Mouse (Mus musculus) ovary, adult 18-20 months (tissue): ENCODE measurements at regions not wholly inside any gene's neighbourhood (a gene's known extent, or its start where the extent isn't known, plus 50 kb on each side); places are given as distances from the start of the nearest gene placed in this dataset.

Experiments used
- DNase-seq: peaks from one replicate; pipeline ENCODE4 v3.0.0; 2022; ENCODE audit warnings: low spot score, mixed read lengths

DNA sequence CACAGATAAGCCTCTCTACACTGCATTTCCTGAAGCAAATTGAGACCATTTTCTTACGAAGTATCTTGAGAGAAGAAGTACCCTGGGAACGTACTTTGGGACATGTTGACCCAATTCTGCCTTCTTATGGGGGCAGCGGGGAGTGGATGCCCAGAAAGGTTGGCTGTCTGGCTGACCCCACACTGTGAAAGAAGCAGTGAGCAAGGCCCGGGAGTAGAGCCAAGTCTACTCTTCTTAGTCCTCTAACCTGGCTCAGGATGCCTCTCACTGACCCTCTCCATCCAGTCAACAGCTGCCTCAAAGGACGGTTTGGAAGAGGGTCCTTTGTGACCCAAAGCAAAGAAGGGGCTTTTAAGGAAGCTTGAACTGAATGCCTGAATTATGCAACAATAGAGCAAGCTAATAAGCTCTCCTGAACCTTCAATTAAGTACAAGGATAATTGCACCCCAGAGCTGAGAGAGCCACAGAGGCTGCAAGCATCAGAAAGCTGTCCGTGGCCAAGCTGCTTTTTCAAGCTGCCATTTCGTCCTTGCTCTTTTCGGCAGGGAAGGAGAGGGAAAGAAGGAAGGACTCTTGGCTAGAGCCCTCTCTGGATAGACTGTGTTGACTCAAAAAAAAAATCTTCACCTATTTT, 70.3 kb downstream of the Pctp start:
- DNase-seq = no peak

DNA sequence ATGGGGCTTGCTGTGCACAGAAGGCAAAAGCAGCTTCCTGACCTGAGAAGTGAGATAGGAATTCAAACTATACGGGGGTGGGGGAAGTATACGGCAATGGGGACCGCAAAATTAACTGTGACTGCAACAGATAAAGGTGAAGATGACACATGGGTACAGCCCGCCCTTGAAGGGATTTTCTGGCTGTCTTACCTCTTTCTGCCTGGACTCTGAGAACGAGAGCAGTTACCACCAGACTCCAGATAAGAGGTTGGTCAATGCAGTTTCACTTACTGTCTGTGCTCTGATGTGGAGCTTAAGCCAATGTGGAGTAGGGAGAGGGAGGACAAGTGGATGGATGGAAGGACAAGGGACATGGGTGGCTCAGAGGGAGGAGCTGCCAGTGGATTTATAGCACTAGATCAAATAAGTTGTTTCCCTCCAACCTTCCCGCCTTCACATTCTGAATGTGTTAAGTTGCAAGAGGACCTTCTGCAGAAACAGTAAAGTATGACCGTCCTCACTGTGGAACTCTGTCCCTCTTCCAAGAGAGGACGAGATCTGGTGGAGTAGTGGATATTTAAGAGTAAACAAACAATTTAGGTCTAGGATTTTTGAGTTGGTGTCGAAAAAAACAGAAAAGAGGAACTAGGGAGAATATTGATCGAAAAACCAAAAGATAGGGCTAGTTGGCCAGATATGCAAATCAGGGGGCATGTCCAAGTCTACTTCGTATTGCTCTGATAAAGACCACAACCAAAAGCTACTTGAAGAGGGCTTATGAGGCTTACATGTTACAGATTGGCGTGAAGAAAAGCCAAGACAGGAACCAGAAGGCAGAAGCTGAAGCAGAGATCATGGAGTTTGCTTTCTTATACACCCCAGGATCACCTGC, 73.3 kb downstream of the Pctp start:
- DNase-seq = no peak

DNA sequence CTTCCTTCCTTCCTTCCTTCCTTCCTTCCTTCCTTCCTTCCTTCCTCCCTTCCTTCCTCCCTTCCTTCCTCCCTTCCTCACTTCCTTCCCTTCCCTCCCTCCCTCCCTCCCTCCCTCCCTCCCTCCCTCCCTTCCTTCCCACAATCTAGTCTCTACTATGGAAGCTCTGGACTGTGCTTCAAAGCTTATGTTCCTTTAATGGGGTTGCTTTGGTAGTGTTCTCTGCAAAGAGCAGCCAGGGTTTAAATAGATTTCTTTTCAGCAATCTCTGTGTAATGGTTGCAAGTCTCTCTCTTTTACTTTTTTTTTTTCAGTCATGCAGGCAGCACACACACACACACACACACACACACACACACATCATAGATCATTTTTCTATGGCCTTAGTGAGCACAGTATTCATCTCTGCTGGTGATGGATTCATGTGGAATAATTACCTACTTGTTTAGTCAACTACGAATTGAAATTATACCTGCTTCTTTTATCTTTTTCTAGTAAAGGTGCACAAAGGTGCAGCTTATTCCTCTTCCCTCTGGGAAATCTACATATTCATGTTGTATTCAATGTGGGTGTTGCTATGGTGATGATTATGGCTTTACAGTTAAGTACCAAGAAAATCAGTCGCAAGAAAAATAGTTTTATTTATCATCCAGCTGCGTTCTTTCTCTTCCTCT, 75.1 kb downstream of the Pctp start:
- DNase-seq = no peak

DNA sequence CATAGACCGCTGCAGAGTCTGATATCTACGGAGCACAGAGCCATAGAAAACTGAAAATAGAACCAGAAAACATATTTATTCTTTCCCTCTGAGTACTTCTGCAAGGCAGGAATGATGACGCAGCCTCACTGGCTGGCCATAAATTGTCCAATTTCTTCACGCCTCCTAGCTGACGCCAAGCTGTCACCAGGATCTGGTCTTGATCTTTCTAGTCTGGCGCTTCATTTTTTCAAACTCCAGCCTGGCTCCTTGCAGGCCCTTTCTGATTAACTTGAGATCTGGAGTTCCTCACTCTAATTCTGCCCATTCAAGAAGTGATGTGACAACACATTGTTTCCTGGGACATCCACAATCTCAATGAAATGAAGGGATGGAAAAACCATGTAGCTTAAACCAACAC, 80.1 kb downstream of the Pctp start:
- DNase-seq = no peak

DNA sequence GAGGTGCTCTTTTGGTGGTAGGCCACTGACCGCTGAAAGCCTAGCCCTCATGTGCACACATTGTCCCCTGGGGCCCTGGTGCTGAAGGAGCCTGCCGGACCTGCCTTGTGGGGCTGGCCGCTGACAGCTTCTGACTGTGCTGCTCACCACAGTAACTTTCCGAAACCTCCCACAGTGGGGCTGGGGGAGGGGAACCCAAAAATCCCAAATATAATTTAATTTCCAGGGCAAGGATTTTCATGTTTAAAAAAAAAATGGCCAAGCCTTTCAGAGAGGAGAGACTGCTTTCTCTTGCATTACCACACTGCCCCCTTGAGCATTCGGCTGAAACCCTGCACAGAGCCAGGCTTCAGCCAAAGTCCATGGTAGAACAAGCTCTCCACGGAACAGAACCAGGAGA, 81.5 kb downstream of the Pctp start:
- DNase-seq = peak; percentile 5

DNA sequence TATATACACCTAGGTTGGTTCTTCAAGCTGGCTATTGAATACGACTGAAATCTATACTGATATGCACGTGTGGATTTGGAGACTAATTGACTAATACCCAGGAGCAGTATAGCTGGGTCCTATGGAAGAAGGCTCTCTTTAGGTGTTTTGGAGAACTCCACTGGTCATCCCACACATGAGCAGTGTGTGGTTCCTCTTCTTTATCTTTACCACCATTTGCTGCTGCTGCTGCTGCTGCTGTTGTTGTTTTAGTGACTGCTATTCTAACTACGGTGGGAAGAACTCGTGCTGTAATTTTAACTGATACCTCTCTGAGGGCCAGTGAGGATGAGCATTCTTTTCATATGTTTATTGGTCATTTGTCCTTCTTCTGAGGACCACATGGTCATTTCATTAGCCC, 86.9 kb downstream of the Pctp start:
- DNase-seq = no peak

DNA sequence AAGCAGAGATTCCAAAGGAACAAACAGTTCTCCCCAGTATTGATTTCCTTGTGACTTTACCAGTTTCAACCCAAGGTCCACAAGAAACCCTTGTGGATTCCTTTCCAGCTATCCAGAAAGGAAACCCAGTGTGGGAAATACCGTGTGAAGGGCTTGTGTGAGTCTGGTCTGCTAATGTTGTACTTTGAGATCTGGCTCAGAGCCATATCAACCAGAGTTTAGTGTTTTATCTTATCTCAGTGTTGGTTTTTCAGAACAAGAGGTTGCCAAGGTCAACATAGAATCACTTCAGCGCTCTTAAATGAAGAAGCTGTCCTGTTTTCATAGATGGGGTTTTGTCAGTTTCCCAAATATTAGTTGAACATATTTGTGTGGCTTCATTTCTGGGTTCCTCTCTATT, 88.1 kb downstream of the Pctp start:
- no peak for DNase-seq

DNA sequence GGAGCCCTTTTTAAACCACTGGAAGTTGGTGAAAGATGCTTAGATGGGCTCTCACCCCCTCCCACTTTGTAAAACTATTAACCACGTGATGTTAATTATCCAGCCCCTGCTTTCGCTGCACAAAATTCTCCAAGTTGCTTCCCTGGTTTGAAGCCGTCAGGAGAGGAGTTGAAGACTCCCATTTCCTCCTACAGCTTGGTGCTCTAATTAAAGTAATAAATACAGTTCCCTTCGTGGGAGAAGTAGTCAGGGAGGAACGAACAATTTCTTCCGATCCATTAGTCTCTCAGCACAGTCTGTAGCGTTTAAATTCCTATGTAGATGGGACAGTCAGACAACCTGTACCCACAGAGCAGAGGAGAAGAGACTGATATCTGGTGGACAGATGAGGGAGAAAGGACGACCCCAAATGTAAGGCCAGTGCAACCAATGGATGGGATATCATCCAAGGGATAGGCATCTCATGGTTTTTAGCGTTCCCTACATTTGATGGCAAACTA, 101.4 kb downstream of the Pctp start:
- DNase-seq = no peak

DNA sequence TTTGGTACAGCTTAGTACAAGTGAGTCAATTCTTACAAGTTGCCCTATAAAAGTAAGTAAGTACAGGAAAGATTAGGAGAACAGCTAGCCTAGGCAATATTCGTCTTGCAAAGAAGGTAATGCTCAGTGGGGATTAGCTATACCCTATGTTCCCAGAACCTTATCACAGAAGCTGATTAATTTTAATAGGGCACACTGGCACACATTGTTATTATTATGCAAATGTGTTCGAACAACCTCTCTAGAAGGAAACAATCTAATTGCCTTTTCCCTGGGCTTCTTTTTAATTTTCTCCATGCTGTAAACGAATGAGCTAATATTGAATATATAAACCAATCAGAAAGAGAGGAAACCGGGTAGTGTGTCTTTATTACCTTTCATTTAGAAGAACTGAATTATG, 104.2 kb downstream of the Pctp start:
- no peak for DNase-seq

DNA sequence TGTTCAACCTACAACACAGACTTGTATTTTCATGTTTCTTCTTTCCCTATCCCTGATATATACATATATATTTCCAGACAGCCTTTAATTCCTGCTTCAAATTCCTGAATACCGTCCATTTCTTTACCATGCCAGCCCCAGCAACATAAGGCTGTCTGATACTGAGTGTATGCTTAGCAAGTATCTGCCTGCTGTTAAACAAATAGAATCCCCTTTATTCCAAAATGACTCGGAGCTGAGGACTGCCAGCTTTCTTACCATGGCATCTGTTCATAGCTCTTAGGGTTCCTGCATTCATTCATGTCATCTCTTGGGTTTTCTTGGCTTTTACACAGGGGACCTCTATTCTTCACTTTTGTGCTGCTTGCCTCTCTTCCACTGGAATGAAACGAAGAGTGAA, 105.8 kb downstream of the Pctp start:
- DNase-seq = no peak

DNA sequence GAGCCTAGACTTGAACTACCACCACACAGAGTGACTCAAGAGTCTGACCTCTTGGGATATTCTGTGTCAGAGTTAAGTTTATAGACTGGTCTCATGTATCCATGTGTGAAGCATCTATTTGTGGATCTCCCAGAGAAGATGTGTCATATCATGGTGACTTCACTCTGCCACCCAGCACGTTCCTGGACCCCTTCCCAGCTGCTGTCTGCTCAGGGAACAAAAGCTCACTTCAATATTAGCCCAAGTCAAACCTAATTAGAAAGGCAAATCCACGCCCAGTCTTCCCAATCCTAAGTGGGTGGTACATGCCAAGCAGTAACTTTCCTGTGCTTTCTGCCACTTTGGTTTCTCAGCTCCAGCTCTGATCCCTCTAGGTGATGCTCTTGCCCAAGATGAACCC, 94.1 kb upstream of the Ankfn1 start:
- DNase-seq = no peak

DNA sequence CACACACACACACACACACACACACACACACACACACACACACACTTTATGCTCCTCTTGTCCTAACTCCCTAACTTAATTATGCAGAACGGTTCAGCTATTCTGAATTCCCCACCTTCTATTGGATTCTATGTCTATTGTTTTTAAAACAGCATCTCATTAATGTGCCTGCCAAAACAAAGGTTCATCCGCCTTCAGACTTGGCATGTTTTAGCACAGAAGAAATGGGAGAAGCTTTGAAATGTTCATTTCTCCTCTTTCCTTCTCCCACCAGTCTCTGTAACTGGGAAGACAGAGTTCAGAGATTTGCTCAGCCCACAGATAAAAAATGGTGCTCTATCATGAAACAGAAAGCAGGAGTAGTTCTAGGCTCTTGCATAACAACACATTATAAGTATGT, 90.1 kb upstream of the Ankfn1 start:
- DNase-seq = no peak

DNA sequence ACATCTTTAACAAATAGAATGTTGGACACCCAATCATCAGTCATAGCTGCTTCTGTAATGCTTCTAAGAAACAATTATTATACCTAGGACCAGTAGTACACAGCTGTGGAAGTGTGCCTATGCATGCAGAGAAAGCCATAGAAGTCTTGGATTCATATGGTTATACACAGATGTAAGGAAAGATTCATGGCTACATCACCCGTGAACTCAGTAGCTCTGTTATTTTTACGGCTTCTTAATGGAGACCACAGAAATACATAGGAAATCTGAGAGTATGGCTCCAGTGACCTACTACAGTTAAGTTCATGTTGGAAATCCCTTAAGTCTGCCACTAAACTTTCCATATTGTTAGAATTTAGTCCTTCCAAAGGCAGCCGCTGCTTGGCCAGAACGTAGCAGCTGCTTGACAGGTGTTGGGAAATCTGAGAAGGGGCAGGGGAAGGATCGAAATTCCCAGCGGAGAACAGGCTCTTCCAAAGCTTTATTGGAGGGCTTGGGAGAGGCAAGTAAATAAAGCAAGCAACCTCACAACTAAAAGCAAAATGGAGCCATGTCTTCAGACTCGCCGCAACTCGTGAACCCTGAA, 78.8 kb upstream of the Ankfn1 start:
- no peak for DNase-seq

DNA sequence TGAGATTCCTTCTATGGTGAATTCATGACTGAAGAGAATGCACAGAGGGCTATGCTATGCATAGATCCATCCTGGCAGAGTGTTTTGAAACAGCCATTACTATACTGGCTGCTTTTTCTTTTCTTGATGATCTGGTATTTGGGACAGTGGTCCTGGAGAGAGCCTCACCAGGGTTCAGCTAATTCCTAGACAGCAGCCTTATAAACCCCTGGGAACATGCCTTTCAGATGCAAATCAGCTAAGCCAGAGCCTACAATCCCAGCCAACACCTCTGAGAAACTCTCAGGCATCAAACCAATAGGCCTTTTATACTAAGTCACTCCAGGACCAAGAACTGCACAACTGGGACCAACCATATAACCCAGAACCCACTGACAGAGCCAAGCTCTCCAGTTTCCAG, 64.4 kb upstream of the Ankfn1 start:
- DNase-seq = no peak

DNA sequence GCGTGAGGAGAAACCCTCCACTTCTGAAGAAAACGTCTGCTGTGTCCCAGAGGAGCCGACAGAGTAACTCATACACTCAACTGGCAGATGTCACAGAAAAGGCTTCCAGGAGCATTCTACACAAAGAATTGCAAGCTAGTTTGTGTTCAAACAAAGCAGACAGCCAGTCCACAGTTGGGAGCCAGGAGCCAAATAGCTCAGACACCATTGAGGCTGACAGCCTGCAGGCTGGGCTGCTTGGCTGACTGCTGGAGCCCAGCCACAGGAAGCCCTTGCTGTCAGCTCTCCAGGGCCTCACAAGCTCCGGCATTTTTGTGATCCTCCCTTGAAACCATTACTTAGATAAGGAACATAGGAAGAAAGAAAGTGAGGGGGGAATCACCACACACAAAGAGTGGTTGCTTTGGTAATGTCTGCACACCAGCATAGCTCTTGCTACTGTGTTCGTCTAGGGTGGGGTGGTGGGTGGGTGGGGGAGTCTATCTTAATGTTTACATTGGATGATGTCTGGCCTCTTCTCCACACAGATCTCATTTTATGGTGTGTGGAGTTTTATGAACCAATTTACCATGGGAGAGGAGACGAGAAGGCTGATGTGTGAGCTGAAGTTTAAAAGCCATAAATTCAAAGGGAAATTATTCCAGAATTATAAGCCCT, 62.3 kb upstream of the Ankfn1 start:
- peak; percentile 8 for DNase-seq

DNA sequence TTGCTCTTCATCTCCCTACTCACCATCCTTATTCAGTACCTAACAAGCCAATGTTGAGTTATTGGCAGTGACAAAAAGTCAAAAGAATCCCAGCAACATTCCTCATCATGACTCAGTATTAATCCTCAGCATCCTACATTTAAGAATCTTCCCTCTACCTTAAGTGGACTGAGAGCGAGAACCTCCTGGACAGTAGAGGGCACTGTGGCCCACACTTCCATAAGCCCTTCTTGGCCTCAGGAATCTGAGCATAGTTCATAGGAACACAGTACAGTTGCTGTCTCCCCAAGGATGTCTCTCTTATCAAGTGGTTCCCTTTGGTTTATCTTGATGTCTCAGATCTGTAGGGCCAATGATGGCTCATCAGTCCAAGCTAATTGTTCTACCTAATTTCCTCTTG, 60.5 kb upstream of the Ankfn1 start:
- no peak for DNase-seq

DNA sequence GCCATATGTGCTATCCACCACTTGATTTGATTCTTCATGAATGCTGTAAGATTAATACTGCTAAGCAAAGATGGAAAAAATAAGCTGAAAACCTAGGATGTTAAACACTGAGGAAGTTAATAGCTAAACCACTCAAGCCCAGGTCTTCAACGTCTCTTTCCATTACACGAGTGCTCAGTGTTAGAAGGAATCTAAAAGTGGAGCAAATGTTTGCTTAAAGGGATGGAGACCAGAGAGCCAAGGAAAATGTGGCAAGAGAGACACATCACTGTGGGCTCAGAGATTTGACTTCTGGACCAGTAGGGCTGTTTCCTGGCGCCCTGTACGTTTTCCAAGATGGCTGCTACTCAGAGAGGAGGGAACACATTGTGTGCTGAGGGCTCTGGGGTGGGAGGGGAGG, 59.4 kb upstream of the Ankfn1 start:
- DNase-seq = no peak

DNA sequence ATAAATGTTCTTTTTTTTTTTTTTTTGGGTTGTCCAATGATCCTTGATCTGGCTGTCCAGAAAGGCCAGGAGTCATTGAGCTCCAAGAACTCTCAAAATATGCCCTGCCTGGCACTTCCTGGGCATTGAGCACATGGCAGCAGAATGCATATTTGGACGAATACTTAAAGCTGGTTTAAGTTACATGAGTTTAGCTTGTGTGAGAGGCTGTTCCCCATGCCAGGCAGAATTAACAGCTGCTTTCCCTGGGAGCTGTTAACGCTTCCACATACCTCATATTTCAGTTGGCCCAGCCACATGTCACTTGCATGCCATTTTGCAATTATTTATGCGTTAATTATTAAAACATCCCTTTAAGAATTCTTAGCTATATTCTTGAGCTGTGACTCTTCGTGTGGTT, 56.6 kb upstream of the Ankfn1 start:
- DNase-seq = no peak

DNA sequence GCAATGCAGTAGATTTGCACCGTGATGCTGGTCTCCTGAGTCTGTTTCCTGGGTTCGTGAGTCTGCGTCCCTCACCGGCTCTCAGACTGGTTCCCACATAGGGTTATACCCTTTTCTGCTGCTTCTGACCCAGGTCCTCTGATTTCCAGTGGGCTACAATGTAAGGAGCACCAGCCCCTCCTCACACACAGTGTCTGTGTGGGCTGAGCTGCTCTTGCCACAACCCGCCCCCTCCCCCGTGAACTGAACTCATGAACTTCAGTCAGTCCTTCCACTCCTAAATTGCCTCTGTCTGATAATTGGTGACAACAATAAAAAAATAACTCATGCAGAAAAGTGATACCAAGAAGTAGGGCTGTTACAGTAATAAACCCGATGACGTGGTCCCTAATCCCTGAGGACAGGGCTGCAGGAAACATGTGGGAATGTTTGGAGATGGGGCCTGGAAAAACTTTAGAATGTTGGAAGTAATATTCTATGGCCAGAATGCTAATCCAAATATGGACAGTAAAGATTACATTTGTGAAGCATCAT, 54.2 kb upstream of the Ankfn1 start:
- no peak for DNase-seq
